Mouse (Mus musculus) liver, postnatal 0 days (tissue): ENCODE data around the gene Hpf1.

Experiments used
- CTCF ChIP-seq: sonication (generic); IDR thresholded peaks from 2 replicates; pipeline ENCODE4 v1.5.1; 2016; ENCODE audit warnings: antibody characterized with exemption, low read depth
- EP300 ChIP-seq: IDR thresholded peaks from 2 replicates; pipeline ENCODE4 v1.6.1; 2016; ENCODE audit warnings: antibody characterized with exemption, low read depth, mild to moderate bottlenecking

DNA sequence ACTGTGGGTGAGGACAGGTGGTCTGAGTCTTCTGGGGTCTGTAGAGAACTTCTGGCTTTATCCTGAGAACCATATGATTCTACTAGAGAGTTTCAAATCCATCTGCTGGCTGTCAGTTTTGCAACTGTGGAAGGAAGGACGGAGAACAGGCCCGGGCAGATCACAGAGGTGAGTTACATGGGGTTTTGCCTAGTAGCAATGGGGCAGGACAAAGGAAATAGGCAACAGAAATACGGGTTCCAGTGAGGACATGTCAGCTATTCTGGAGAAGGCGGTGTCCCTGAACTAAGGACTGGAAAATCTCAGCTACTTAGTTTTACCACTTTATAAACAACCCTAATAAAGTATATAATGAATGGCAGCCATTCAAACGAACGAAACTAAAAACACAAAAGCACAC lies 47.8 kb upstream of the Hpf1 start:
- TF ChIP-seq CTCF (no peak), EP300 (no peak)
